Mouse (Mus musculus) CH12.LX (cell line): ENCODE measurements at regions not wholly inside any gene's neighbourhood (a gene's known extent, or its start where the extent isn't known, plus 50 kb on each side); places are given as distances from the start of the nearest gene placed in this dataset.
A peak's percentile ranks its signal among the peaks of the same experiment; 100 is the strongest.

ENCODE experiments used
- DNase-seq: peaks from one replicate; pipeline ENCODE4 v3.0.0-alpha.2; 2013; ENCODE audit errors: extremely low read depth
- H3K27ac ChIP-seq: 2 replicates; pipeline ENCODE4 v1.5.1; 2012; ENCODE audit warnings: low read depth, mild to moderate bottlenecking, control low read depth, moderate library complexity; ENCODE audit not compliant: insufficient read depth
- H3K27me3 ChIP-seq: replicated peaks from 2 replicates; pipeline ENCODE3; 2012; ENCODE audit warnings: inconsistent platforms
- H3K36me3 ChIP-seq, 2 experiments: replicated peaks in 1 of 2; 2 replicates each; pipeline versions ENCODE3 to v1.6.1; 2012; ENCODE audit warnings: inconsistent platforms in 1 of 2, low read length in 1 of 2, mild to moderate bottlenecking in 1 of 2, mixed read lengths in 1 of 2, moderate library complexity in 1 of 2; ENCODE audit not compliant: control insufficient read depth in 1 of 2, insufficient read depth in 1 of 2
- H3K4me1 ChIP-seq, 2 experiments: 2 replicates each; pipeline ENCODE4 v1.6.1; 2012; ENCODE audit warnings: inconsistent platforms in 1 of 2, moderate library complexity in 1 of 2; ENCODE audit not compliant: insufficient read depth in 2 of 2, control insufficient read depth in 1 of 2
- H3K4me2 ChIP-seq: 2 replicates; pipeline ENCODE4 v1.6.1; 2012; ENCODE audit warnings: low read depth, mild to moderate bottlenecking, control low read depth; ENCODE audit not compliant: poor library complexity, insufficient read depth, severe bottlenecking
- H3K4me3 ChIP-seq, 3 experiments: fragments of 150-350 bp in 1 of 3; sonication (generic) in 1 of 3; replicated peaks in 1 of 3; 2 replicates each; pipeline versions ENCODE3 to v1.5.1; 2011 to 2012; ENCODE audit warnings: low read depth in 2 of 3, low read length in 2 of 3, mild to moderate bottlenecking in 2 of 3, moderate library complexity in 2 of 3, control low read depth in 1 of 3, improper control_type of control experiment in 1 of 3, inconsistent platforms in 1 of 3, mixed read lengths in 1 of 3; ENCODE audit not compliant: poor library complexity in 1 of 3
- H3K79me2 ChIP-seq: replicated peaks from 2 replicates; pipeline ENCODE4 v1.6.1; 2012; ENCODE audit warnings: mild to moderate bottlenecking, moderate library complexity; ENCODE audit not compliant: control insufficient read depth, poor library complexity, insufficient read depth, severe bottlenecking; ENCODE audit errors: extremely low read depth
- H3K9ac ChIP-seq: 2 replicates; pipeline ENCODE4 v1.6.1; 2012; ENCODE audit warnings: low read depth, mild to moderate bottlenecking, control low read depth, moderate library complexity; ENCODE audit not compliant: insufficient read depth
- H3K9me3 ChIP-seq: replicated peaks from 2 replicates; pipeline ENCODE3; 2012; ENCODE audit warnings: low read length, inconsistent platforms, mixed read lengths
- BHLHE40 ChIP-seq: IDR thresholded peaks from 2 replicates; pipeline ENCODE4 v1.6.1; 2011; ENCODE audit warnings: mild to moderate bottlenecking, low read depth, low read length, improper control_type of control experiment
- CHD2 ChIP-seq: IDR thresholded peaks from 2 replicates; pipeline ENCODE4 v1.6.1; 2011; ENCODE audit warnings: low read length, improper control_type of control experiment
- E2F4 ChIP-seq: IDR thresholded peaks from 2 replicates; pipeline ENCODE4 v1.6.1; 2011; ENCODE audit warnings: low read depth, low read length, improper control_type of control experiment; ENCODE audit not compliant: insufficient replicate concordance
- ELF1 ChIP-seq: IDR thresholded peaks from 2 replicates; pipeline ENCODE4 v1.6.1; 2014; ENCODE audit warnings: low read depth, mild to moderate bottlenecking, inconsistent platforms, low read length, improper control_type of control experiment
- GABPA ChIP-seq: IDR thresholded peaks from 2 replicates; pipeline ENCODE4 v1.6.1; 2012; ENCODE audit warnings: low read depth, low read length, improper control_type of control experiment, inconsistent platforms; ENCODE audit not compliant: insufficient replicate concordance
- HCFC1 ChIP-seq: IDR thresholded peaks from 2 replicates; pipeline ENCODE4 v1.6.1; 2012; ENCODE audit warnings: low read depth, mild to moderate bottlenecking, inconsistent platforms, low read length, improper control_type of control experiment
- KAT2A ChIP-seq: IDR thresholded peaks from 2 replicates; pipeline ENCODE4 v1.6.1; 2012; ENCODE audit warnings: low read length, improper control_type of control experiment, inconsistent platforms; ENCODE audit not compliant: insufficient replicate concordance
- MAX ChIP-seq: IDR thresholded peaks from 2 replicates; pipeline ENCODE4 v1.6.1; 2011; ENCODE audit warnings: low read length, improper control_type of control experiment
- MAZ ChIP-seq: IDR thresholded peaks from 2 replicates; pipeline ENCODE4 v1.6.1; 2012; ENCODE audit warnings: low read depth, mild to moderate bottlenecking, inconsistent platforms, low read length, improper control_type of control experiment, moderate library complexity
- MXI1 ChIP-seq: IDR thresholded peaks from 2 replicates; pipeline ENCODE4 v1.6.1; 2011; ENCODE audit warnings: mild to moderate bottlenecking, low read depth, low read length, improper control_type of control experiment
- MYC ChIP-seq: IDR thresholded peaks from 2 replicates; pipeline ENCODE4 v1.6.1; 2011; ENCODE audit warnings: low read depth, mild to moderate bottlenecking, improper control_type of control experiment, low read length
- NELFE ChIP-seq: IDR thresholded peaks from 2 replicates; pipeline ENCODE4 v1.6.1; 2011; ENCODE audit warnings: low read depth, low read length, improper control_type of control experiment
- POLR2A ChIP-seq: IDR thresholded peaks from 2 replicates; pipeline ENCODE4 v1.6.1; 2011; ENCODE audit warnings: low read depth, mild to moderate bottlenecking, improper control_type of control experiment, low read length
- RAD21 ChIP-seq: IDR thresholded peaks from 2 replicates; pipeline ENCODE4 v1.6.1; 2011; ENCODE audit warnings: low read depth, mild to moderate bottlenecking, low read length, improper control_type of control experiment, moderate library complexity
- RCOR1 ChIP-seq: conservative IDR thresholded peaks from 2 replicates; pipeline ENCODE4 v1.6.1; 2012; ENCODE audit warnings: low read depth, mild to moderate bottlenecking, inconsistent platforms, low read length, improper control_type of control experiment
- SIN3A ChIP-seq: IDR thresholded peaks from 2 replicates; pipeline ENCODE4 v1.6.1; 2012; ENCODE audit warnings: low read length, improper control_type of control experiment, inconsistent platforms
- SMC3 ChIP-seq: IDR thresholded peaks from 2 replicates; pipeline ENCODE4 v1.6.1; 2011; ENCODE audit warnings: low read depth, low read length, improper control_type of control experiment
- TCF12 ChIP-seq: IDR thresholded peaks from 2 replicates; pipeline ENCODE4 v1.6.1; 2014; ENCODE audit warnings: low read depth, mild to moderate bottlenecking, inconsistent platforms, low read length, improper control_type of control experiment
- UBTF ChIP-seq: IDR thresholded peaks from 2 replicates; pipeline ENCODE4 v1.6.1; 2012; ENCODE audit warnings: low read depth, mild to moderate bottlenecking, inconsistent platforms, low read length, improper control_type of control experiment, moderate library complexity
- dilution Hi-C: fragments of 300-500 bp; cut with MboI; formaldehyde crosslinking; loops from 2 replicates; pipeline ENCODE4 v1.14.3; 2020; ENCODE audit warnings: low sequenced_read_pairs; ENCODE audit not compliant: extremely low pct_unique_long_range_greater_than_20kb, extremely low pct_ligation_motif_present
- in situ Hi-C: fragments of 300-500 bp; cut with MboI; formaldehyde crosslinking; loops from 3 replicates; pipeline ENCODE4 v1.14.3; 2019; ENCODE audit warnings: low sequenced_read_pairs, low pct_ligation_motif_present, low pct_unique_long_range_greater_than_20kb, mixed read lengths

DNA sequence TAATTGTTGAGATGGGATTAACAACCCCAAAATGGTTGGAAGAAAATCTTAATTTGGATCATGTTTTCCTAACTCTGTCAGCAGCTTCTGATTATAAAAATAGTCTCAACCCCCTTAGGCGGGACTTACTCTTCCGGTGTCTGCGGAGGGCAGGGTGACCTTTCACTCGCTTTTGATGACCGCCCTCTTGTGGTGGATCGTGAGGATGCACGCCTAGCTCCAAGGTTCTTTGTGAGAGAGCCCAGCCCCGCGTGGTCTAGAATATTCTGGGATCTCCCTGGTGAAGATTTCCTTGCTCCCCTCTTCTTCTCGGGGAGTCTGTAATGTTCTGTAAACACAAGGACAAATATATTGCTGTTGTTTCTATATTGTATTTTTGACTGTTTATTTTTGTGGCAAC, 51.3 kb upstream of the Mboat1 start (continued):
- TF ChIP-seq RCOR1, result no peak
- no peak for TF ChIP-seq GABPA
- TF ChIP-seq ELF1, result peak; percentile 84
- TF ChIP-seq RAD21, result peak; percentile 98
- peak; percentile 74; the same call in 1 of the 2 replicates for TF ChIP-seq MAZ
- TF ChIP-seq MYC, result peak; percentile 85

GRCm38 (mm10) chr13:30084386-30084785, 51.9 kb upstream of the Mboat1 start:
- in situ Hi-C loops, result no loop called here
- dilution Hi-C loops, result no loop called here

GRCm38 (mm10) chr13:30083949-30084348, 52.3 kb upstream of the Mboat1 start:
- peaks cover 1% of the 10 kb centered on the region for H3K9me3 ChIP-seq
- no peaks in the 10 kb centered on the region for H3K79me2 ChIP-seq
- in situ Hi-C loops (no loop called here), dilution Hi-C loops (no loop called here)
- peaks cover 0 to 9% of the 10 kb centered on the region in 2 experiments; a peak in 1 of 4 replicates for H3K4me1 ChIP-seq
- no peaks in the 10 kb centered on the region for H3K36me3 ChIP-seq
- DNase-seq, result no peak
- no peaks in the 10 kb centered on the region for H3K27me3 ChIP-seq
- TF ChIP-seq MXI1, result no peak
- TF ChIP-seq GABPA, result no peak
- TF ChIP-seq NELFE, result no peak
- no peak for TF ChIP-seq E2F4
- TF ChIP-seq CHD2, result no peak
- no peak for TF ChIP-seq SIN3A
- TF ChIP-seq, all 38 proteins: peak for 0
- Histone ChIP-seq H3K4me2 (no peak overlapping the region), H3K4me3 (no peak overlapping the region), H3K27ac (no peak overlapping the region), H3K9ac (no peak overlapping the region)

More at GRCm38 (mm10) chr13:30084386-30084785, 51.9 kb upstream of the Mboat1 start:
- H3K27ac ChIP-seq, result no peak overlapping the region
- TF ChIP-seq KAT2A (no peak), SIN3A (no peak), POLR2A (no peak), TCF12 (no peak), MAZ (no peak), UBTF (no peak), HCFC1 (no peak), BHLHE40 (no peak), MXI1 (no peak), SMC3 (no peak), NELFE (no peak), MAX (no peak)
- H3K4me3 ChIP-seq, result no peak overlapping the region
- H3K4me2 ChIP-seq, result no peak overlapping the region
- H3K36me3 ChIP-seq, result no peaks in the 10 kb centered on the region
- H3K79me2 ChIP-seq, result no peaks in the 10 kb centered on the region
- no peaks in the 10 kb centered on the region for H3K27me3 ChIP-seq
- DNase-seq, result no peak
- H3K4me1 ChIP-seq, result peaks cover 0 to 9% of the 10 kb centered on the region in 2 experiments; a peak in 1 of 4 replicates
- no peak overlapping the region for H3K9ac ChIP-seq
- peaks cover 6% of the 10 kb centered on the region for H3K9me3 ChIP-seq
